Mouse (Mus musculus): ENCODE data around the gene Ubtf. TPM values are rescaled to one million over a fixed set of nuclear protein-coding genes. Genes with fewer than 3 reads are reported as not detected.

The Ubtf gene
- polyA plus RNA-seq, 1 experiment from 2014 or later: 87.3 TPM

- H3K27ac ChIP-seq (replicated peaks): no peak overlapping the region
- WGBS: 61% methylated on average over 2 of the region's 3 CpGs
- no peak overlapping the region for H3K4me3 ChIP-seq (replicated peaks)
- no peaks in the 10 kb centered on the region for H3K9me3 ChIP-seq (replicated peaks)
- H3K4me1 ChIP-seq: peaks cover 20% of the 10 kb centered on the region
- no peak for ATAC-seq (ENCODE audit: insufficient number of reproducible peaks, low FRiP score, low TSS enrichment, low read depth)
- no peaks in the 10 kb centered on the region for H3K27me3 ChIP-seq
- H3K4me2 ChIP-seq (replicated peaks): no peak overlapping the region
- H3K36me3 ChIP-seq: peaks cover 46% of the 10 kb centered on the region
- H3K9ac ChIP-seq: no peak overlapping the region
Observed at GRCm38 (mm10) chr11:102305359-102305758, 14.2 kb downstream of the Ubtf start.

DNA sequence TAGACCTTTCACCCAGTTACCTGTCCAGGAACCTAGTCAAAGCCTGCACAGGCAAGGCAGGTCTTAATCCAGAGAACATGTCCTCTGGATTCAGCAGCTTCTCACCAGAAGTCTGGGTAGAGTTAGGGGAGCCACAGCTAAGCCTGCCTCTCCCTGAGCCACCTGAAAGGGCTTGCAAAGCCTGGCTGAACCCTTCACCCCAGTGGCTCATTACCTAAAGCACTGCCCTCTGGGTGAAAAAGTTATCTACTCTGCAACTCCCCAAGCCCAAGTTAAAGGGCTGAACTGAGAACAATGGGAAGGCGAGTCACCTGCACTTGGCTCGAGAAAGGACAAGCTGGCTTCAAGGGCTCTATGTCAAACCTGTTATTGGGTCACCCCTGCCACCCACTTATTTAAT lies 15.4 kb downstream of the Ubtf start:
- no peak overlapping the region for H3K4me3 ChIP-seq (replicated peaks)
- 54% methylated on average over 2 of the region's 2 CpGs for WGBS
- peaks cover 33% of the 10 kb centered on the region for H3K36me3 ChIP-seq
- H3K4me1 ChIP-seq: peaks cover 8% of the 10 kb centered on the region
- ATAC-seq (ENCODE audit: insufficient number of reproducible peaks, low FRiP score, low TSS enrichment, low read depth): no peak
- H3K9ac ChIP-seq: no peak overlapping the region
- no peaks in the 10 kb centered on the region for H3K9me3 ChIP-seq (replicated peaks)
- H3K27ac ChIP-seq (replicated peaks): no peak overlapping the region
- no peak overlapping the region for H3K4me2 ChIP-seq (replicated peaks)
- H3K27me3 ChIP-seq: no peaks in the 10 kb centered on the region

GRCm38 (mm10) chr11:102299839-102300238 lies 19.7 kb downstream of the Ubtf start:
- no peak overlapping the region for H3K9ac ChIP-seq
- H3K4me3 ChIP-seq (replicated peaks): no peak overlapping the region
- no peak overlapping the region for H3K27ac ChIP-seq (replicated peaks)
- peaks cover 14% of the 10 kb centered on the region for H3K4me1 ChIP-seq
- H3K27me3 ChIP-seq: no peaks in the 10 kb centered on the region
- no peak overlapping the region for H3K4me2 ChIP-seq (replicated peaks)
- no peak for ATAC-seq (ENCODE audit: insufficient number of reproducible peaks, low FRiP score, low TSS enrichment, low read depth)
- no peaks in the 10 kb centered on the region for H3K9me3 ChIP-seq (replicated peaks)
- H3K36me3 ChIP-seq: no peaks in the 10 kb centered on the region
- 19% methylated on average over 1 of the region's 1 CpGs for WGBS

DNA sequence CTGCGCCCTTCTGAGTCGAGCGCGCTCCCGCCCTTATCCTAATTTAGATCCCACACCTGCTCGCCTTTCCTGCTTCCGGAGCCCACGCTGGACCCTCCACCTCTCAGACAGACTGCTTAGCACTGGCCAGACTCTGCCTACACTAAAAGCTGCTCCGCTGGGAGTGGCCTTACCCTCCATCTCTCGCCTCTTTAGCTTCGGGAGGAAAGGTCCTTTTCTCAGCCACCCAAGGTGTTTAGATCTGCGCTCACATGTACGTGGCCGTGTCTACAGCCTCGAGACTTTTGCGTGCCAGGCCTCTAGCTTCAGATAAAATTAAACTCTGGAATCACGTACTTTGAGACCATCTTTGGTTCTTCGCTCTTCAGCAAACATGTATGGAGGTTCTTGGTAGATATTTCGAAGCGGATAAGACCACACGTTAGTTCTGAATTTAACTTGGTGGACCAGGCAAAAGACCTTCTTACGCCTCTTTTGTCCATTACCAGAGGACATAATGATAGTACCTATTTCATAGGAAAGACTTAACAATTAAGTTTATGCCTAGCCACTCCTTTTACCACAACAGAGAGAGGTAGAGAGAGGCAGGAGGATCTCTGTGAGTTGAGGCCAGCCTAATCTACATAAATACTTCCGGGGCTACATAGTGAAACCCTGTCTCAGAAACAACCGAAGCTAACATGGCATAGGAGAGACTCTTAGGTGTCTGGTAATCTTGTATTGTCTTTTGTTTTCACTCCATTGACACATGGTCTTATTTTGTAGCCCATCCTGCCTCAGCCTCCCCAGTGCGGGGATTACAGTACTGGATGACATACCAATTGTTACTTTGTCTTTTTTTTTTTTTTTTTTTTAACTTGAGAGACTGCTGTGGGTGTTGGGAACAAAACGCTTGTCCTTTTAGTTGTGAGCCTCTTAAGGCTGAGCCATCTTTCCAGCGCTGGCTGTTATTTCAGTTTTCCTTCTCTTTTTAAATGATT lies 21.7 kb downstream of the Ubtf start:
- 23% methylated on average over 27 of the region's 27 CpGs for WGBS
- no peaks in the 10 kb centered on the region for H3K27me3 ChIP-seq
- H3K36me3 ChIP-seq: peaks cover 13% of the 10 kb centered on the region
- peak overlapping the region; percentile 80 for H3K4me3 ChIP-seq (replicated peaks)
- H3K9me3 ChIP-seq (replicated peaks): no peaks in the 10 kb centered on the region
- peak; percentile 6; the same call in 1 of the 2 replicates for ATAC-seq (ENCODE audit: insufficient number of reproducible peaks, low FRiP score, low TSS enrichment, low read depth)
- H3K9ac ChIP-seq: peak overlapping the region; percentile 58
- peak overlapping the region; percentile 99 for H3K27ac ChIP-seq (replicated peaks)
- H3K4me2 ChIP-seq (replicated peaks): peak overlapping the region; percentile 87
- peaks cover 25% of the 10 kb centered on the region for H3K4me1 ChIP-seq

DNA sequence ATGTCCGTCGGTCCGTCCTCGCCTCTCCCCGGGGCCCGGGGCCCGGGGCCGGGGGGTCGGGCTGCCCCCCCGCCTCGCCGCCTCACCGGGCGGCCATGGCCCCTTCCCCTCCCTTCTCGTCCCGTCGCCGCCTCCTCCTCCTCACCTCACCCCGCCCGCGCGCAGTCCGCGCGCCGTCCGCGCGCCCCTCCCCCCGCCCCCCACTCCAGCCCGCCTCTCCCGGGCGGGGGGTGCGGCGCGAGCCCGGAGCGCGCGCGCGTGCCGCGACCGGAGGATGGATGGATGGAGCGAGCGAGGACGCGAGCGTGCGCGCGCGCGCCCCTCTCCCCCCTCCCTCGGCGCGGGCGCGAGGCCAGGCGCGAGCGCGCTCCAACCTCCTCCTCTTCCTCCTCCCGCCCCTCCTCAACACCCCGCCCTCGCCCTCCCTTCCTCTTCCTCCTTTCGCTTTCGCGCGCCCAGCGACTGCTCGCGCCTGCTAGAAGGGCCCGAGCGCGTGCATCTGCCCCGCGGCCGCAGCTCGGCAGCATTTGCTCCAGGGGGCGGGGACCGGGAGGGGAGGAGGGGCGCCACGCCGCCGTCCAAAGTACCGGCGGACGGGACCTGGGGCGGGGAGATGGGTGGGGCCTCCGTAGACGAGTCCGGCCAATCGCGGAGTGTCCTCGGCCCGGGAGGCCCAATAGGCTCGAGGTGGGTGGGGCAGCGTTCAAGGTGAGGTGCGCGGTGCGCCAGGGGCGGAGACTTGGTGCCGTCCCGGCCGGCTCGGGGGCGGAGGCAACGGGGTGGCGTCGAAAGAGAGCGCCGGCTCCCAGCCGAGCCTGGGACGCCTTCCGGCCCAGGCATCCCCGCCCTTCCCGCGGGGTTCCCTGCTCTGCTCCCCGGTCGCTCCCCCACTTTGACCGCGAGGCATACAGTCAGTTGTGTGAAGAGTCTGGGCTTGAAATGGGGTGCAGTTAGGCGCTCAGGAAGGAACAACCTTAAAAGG lies 22.8 kb downstream of the Ubtf start, which contains the start of gene Atxn7l3:
Atxn7l3 (minus strand) TSS at position 141 of the 982 bp plus-strand sequence.
- H3K9ac ChIP-seq: peak within 1 kb of the TSS; percentile 82
- peak; percentile 95 for ATAC-seq (ENCODE audit: insufficient number of reproducible peaks, low FRiP score, low TSS enrichment, low read depth)
- peaks cover 24% of the 10 kb centered on the region for H3K36me3 ChIP-seq
- WGBS: under 1% methylated on average over 73 of the region's 125 CpGs
- peaks cover 25% of the 10 kb centered on the region for H3K4me1 ChIP-seq
- H3K27ac ChIP-seq (replicated peaks): peak within 1 kb of the TSS; percentile 99
- H3K4me2 ChIP-seq (replicated peaks): peak within 1 kb of the TSS; percentile 87
- H3K9me3 ChIP-seq (replicated peaks): no peaks in the 10 kb centered on the region
- H3K27me3 ChIP-seq: no peaks in the 10 kb centered on the region
- H3K4me3 ChIP-seq (replicated peaks): peak within 1 kb of the TSS; percentile 80

DNA sequence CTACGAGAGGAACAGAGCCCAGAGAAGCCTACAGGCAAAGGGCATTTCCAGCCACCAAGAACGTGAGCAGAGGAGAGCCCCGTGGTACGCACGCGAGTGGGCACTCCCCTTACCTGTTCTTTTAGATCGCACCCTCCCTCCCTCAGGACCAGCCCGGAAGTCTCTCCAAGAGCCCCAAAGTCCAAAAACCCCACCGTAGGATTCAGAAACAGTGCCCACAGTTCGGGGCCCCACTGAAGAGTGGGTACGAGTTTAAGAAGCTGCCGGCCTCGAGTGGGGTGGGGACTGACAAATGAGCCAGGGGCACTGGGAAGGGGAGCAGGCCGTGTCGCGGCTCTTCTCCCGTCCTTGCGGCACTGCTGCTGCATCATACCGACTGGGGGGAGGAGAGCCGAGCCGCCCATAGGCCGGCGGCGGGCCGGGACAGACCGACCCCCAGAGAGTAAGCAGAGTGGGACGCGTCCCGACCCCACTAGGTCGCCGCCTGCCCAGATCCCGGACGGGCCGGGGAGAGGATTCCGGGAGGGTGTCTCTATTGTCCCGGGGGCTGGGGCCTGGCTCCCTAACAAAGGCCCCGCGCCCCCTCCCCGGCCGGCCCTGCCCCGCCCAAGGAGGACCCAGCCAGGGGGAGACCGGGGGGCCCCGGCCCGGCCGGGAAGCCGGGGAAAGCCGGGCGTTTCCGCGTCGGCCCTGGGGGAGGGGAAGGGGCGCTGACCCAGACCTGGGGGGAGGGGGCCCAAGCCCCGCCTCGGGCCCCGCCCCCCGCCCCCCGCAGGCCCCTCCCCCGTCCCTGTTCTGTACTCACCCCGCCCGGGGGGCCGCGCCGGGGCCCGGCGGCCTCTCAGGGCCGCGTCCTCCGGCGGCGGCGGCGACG lies 23.7 kb downstream of the Ubtf start:
- peak overlapping the region; percentile 99 for H3K27ac ChIP-seq (replicated peaks)
- no peaks in the 10 kb centered on the region for H3K9me3 ChIP-seq (replicated peaks)
- H3K9ac ChIP-seq: peak overlapping the region; percentile 82
- peaks cover 25% of the 10 kb centered on the region for H3K4me1 ChIP-seq
- peak; percentile 48 for ATAC-seq (ENCODE audit: insufficient number of reproducible peaks, low FRiP score, low TSS enrichment, low read depth)
- H3K4me2 ChIP-seq (replicated peaks): peak overlapping the region; percentile 87
- H3K36me3 ChIP-seq: peaks cover 33% of the 10 kb centered on the region
- no peaks in the 10 kb centered on the region for H3K27me3 ChIP-seq
- peak overlapping the region; percentile 80 for H3K4me3 ChIP-seq (replicated peaks)
- WGBS: under 1% methylated on average over 45 of the region's 73 CpGs

DNA sequence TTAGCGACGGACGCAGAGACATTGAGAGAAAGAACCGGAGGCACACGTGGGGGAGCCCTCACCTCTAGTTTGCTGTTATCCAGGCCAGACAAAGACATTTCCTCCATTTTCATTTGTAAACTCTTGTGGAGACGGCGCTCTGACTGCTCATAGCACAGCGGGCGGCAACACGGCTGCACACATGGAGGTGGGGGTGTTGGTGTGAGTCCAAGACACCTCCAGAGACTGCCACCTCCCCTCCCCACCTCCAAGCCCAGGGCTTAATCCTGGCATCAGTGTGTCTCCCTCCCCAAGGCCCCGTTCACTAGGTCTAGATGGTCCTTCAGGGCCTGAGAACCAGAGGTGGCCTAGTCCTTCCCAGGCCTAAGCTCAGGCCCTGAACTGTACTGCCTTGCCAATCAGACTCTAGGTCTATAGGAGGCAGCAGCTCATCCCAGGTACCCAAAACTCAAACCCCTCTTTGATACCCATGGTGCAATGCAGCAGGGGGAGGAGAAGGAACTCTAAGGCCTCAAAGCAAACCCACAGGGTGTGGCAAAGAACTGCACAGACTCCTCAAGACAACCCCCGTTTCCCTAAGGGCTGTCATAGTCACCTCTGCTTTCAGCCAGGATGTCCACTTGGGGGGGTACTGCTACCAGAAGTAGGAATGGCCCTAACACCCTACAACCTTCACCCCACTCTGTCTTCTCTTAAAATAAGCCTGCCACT lies 24.5 kb downstream of the Ubtf start:
- no peak for ATAC-seq (ENCODE audit: insufficient number of reproducible peaks, low FRiP score, low TSS enrichment, low read depth)
- Histone ChIP-seq H3K27ac (replicated peaks) (peak overlapping the region; percentile 99), H3K27me3 (no peaks in the 10 kb centered on the region), H3K36me3 (peaks cover 41% of the 10 kb centered on the region), H3K4me3 (replicated peaks) (peak overlapping the region; percentile 80), H3K4me2 (replicated peaks) (peak overlapping the region; percentile 87), H3K9me3 (replicated peaks) (no peaks in the 10 kb centered on the region), H3K9ac (peak overlapping the region; percentile 82), H3K4me1 (peaks cover 25% of the 10 kb centered on the region)
- WGBS: 50% methylated on average over 12 of the region's 12 CpGs

DNA sequence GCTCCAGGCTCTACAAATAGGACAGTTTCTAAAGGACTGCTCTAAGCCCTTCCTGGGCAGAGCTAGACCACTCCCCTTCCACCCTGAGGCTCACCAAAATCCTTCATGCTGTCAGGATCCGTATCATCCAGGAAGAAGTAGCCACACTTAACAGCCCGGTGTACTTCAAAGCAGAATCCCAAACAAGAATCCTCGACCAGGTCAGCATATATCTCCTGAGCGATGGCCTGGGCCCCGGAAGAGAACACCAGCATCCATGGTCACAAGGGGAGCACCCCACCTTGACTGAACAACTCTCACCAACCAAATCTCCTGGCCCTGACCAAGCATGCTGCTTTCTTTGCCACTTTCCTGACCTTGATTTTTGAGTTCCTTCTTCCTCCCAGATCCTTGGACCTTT lies 25.1 kb downstream of the Ubtf start:
- no peaks in the 10 kb centered on the region for H3K27me3 ChIP-seq
- H3K4me2 ChIP-seq (replicated peaks): peak overlapping the region; percentile 2; the same call in 1 of the 2 replicates
- H3K36me3 ChIP-seq: peaks cover 47% of the 10 kb centered on the region
- peak overlapping the region; percentile 82; the same call in 1 of the 2 replicates for H3K9ac ChIP-seq
- peak overlapping the region; percentile 99; the same call in 1 of the 2 replicates for H3K27ac ChIP-seq (replicated peaks)
- no peak for ATAC-seq (ENCODE audit: insufficient number of reproducible peaks, low FRiP score, low TSS enrichment, low read depth)
- peaks cover 25% of the 10 kb centered on the region for H3K4me1 ChIP-seq
- 66% methylated on average over 5 of the region's 5 CpGs for WGBS
- peak overlapping the region; percentile 80 for H3K4me3 ChIP-seq (replicated peaks)
- no peaks in the 10 kb centered on the region for H3K9me3 ChIP-seq (replicated peaks)

DNA sequence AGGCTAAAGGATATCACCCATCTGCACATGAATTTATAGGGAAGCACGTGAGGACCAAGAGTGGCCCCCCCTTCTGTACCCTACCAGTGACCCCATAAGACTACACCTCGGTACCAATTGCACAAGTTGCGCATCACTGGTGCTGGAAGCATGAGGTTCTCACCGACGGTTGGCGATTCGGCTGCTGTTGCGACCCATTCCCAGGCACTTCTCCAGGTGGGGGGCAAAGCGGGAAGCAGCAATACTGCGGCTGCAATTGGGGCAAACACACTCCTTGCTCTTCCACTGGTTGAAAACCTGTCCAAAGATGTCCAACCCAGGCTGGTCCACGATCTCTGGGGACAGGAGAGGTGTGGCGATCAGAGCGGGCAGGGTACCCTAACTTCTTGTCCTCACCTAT lies 25.6 kb downstream of the Ubtf start:
- Histone ChIP-seq H3K4me2 (replicated peaks) (no peak overlapping the region), H3K9me3 (replicated peaks) (no peaks in the 10 kb centered on the region), H3K4me3 (replicated peaks) (no peak overlapping the region), H3K27ac (replicated peaks) (no peak overlapping the region), H3K4me1 (peaks cover 25% of the 10 kb centered on the region), H3K9ac (no peak overlapping the region), H3K27me3 (no peaks in the 10 kb centered on the region), H3K36me3 (peaks cover 48% of the 10 kb centered on the region)
- 92% methylated on average over 13 of the region's 13 CpGs for WGBS
- no peak for ATAC-seq (ENCODE audit: insufficient number of reproducible peaks, low FRiP score, low TSS enrichment, low read depth)

DNA sequence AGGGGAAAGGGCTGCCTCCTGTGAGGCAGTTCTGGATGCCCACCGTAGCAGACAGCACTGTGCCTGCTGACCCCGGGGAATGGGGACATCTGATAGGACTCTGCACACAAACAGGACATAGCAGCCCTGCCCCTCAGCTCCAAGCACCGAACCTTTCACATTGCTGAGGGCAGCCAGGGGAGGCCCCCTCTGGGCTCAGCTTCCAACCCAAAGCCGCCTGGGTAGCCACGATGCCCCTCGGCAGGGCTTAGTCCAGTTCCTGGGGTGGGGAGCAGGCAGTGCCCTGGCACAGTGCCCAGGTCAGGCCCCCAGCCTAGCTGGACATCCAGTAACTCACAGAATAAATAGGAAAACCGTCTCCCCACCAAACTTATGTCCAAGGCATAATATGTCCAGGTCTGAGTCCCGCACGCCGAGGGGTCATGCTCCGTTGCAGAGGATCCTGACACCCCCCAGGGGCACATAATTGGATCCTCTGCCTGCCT lies 28.4 kb downstream of the Ubtf start:
- whole genome bisulfite sequencing: 74% methylated on average over 11 of the region's 11 CpGs
- ATAC-seq (ENCODE audit: insufficient number of reproducible peaks, low FRiP score, low TSS enrichment, low read depth): no peak
- Histone ChIP-seq H3K27ac (replicated peaks) (no peak overlapping the region), H3K4me3 (replicated peaks) (no peak overlapping the region), H3K36me3 (peaks cover 67% of the 10 kb centered on the region), H3K9ac (no peak overlapping the region), H3K9me3 (replicated peaks) (no peaks in the 10 kb centered on the region), H3K4me1 (peaks cover 33% of the 10 kb centered on the region), H3K27me3 (no peaks in the 10 kb centered on the region), H3K4me2 (replicated peaks) (no peak overlapping the region)

All from embryonic facial prominence, embryonic 15.5 days (tissue).